Mouse (Mus musculus): Measurements from ENCODE around the gene Kif3a. TPM values are rescaled to one million over a fixed set of nuclear protein-coding genes. Genes with fewer than 3 reads are reported as not detected.
"Not testable (repeated sequence)": the region's sequence is repeated elsewhere in the genome, so short reads cannot be mapped to it uniquely, and the experiment has no call there.

Gene Kif3a
- polyA plus RNA-seq, 1 experiment from 2014 or later = 69.4 TPM

- WGBS = 74% methylated on average over 12 of the region's 12 CpGs
- no peak for DNase-seq (ENCODE audit: low spot score)
- H3K4me1 ChIP-seq = peaks cover 2% of the 10 kb centered on the region
- H3K9me3 ChIP-seq (replicated peaks) = no peaks in the 10 kb centered on the region
- H3K27me3 ChIP-seq (ENCODE audit: low read depth, poor library complexity, severe bottlenecking) = no peaks in the 10 kb centered on the region
- no peaks in the 10 kb centered on the region for H3K36me3 ChIP-seq
- H3K27ac ChIP-seq = no peak overlapping the region
- H3K4me3 ChIP-seq = no peak overlapping the region
These were observed 15.4 kb upstream of the Kif3a start for GRCm38 (mm10) chr11:53551754-53552153.

- H3K4me1 ChIP-seq; H3K9me3 ChIP-seq (replicated peaks); H3K4me3 ChIP-seq; H3K36me3 ChIP-seq; H3K27me3 ChIP-seq (ENCODE audit: low read depth, poor library complexity, severe bottlenecking); H3K27ac ChIP-seq; DNase-seq (ENCODE audit: low spot score): not testable (repeated sequence)
- WGBS = 89% methylated on average over 13 of the region's 20 CpGs
These were observed 10.7 kb upstream of the Kif3a start for GRCm38 (mm10) chr11:53556529-53556928.

- H3K36me3 ChIP-seq; H3K27me3 ChIP-seq (ENCODE audit: low read depth, poor library complexity, severe bottlenecking); H3K9me3 ChIP-seq (replicated peaks); DNase-seq (ENCODE audit: low spot score); H3K4me1 ChIP-seq; H3K27ac ChIP-seq; H3K4me3 ChIP-seq: not testable (repeated sequence)
- 78% methylated on average over 2 of the region's 3 CpGs for WGBS
These were observed 9.2 kb upstream of the Kif3a start for GRCm38 (mm10) chr11:53557992-53558391.

GRCm38 (mm10) chr11:53559980-53560379 is 7.2 kb upstream of the Kif3a start:
- H3K27me3 ChIP-seq (ENCODE audit: low read depth, poor library complexity, severe bottlenecking); H3K36me3 ChIP-seq; H3K27ac ChIP-seq; H3K4me3 ChIP-seq; DNase-seq (ENCODE audit: low spot score); H3K4me1 ChIP-seq; H3K9me3 ChIP-seq (replicated peaks): not testable (repeated sequence)
- 92% methylated on average over 2 of the region's 3 CpGs for WGBS

- Histone ChIP-seq H3K4me3 (no peak overlapping the region), H3K27ac (no peak overlapping the region), H3K4me1 (peaks cover 5% of the 10 kb centered on the region), H3K9me3 (replicated peaks) (no peaks in the 10 kb centered on the region), H3K36me3 (no peaks in the 10 kb centered on the region), H3K27me3 (ENCODE audit: low read depth, poor library complexity, severe bottlenecking) (no peaks in the 10 kb centered on the region)
- no peak for DNase-seq (ENCODE audit: low spot score)
- 84% methylated on average over 2 of the region's 2 CpGs for WGBS
These were observed 5.2 kb upstream of the Kif3a start for GRCm38 (mm10) chr11:53561986-53562385.

- Histone ChIP-seq H3K36me3 (peaks cover 6% of the 10 kb centered on the region), H3K27ac (peak overlapping the region; percentile 90), H3K4me3 (peak overlapping the region; percentile 95), H3K9me3 (replicated peaks) (no peaks in the 10 kb centered on the region), H3K4me1 (peaks cover 19% of the 10 kb centered on the region), H3K27me3 (ENCODE audit: low read depth, poor library complexity, severe bottlenecking) (no peaks in the 10 kb centered on the region)
- no peak for DNase-seq (ENCODE audit: low spot score)
- WGBS = 85% methylated on average over 4 of the region's 4 CpGs
These were observed 533 bp upstream of the Kif3a start for GRCm38 (mm10) chr11:53566646-53567045.

- over 99% methylated on average over 3 of the region's 3 CpGs for WGBS
- Histone ChIP-seq H3K27me3 (ENCODE audit: low read depth, poor library complexity, severe bottlenecking) (no peaks in the 10 kb centered on the region), H3K4me1 (no peaks in the 10 kb centered on the region), H3K27ac (no peak overlapping the region), H3K4me3 (no peak overlapping the region), H3K36me3 (peaks cover 64% of the 10 kb centered on the region), H3K9me3 (replicated peaks) (no peaks in the 10 kb centered on the region)
- no peak for DNase-seq (ENCODE audit: low spot score)
These were observed 13.4 kb downstream of the Kif3a start for GRCm38 (mm10) chr11:53580562-53580961.

DNA sequence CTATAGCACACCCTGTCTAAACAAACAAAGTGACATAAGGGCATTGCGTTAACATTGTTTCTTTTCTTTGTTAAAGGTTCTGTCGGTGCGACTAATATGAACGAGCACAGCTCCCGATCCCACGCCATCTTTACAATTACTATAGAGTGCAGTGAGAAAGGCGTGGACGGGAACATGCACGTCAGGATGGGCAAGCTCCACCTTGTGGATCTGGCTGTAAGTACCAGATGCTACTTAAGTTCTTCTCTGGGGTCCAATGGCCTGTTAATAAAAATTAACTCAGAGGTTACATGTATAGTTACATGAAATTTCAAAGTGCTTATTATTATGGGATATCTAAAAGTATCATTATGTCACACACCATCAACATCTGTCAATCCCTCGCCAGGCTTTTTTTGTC is 16.0 kb downstream of the Kif3a start:
- 85% methylated on average over 10 of the region's 10 CpGs for WGBS
- no peaks in the 10 kb centered on the region for H3K27me3 ChIP-seq (ENCODE audit: low read depth, poor library complexity, severe bottlenecking)
- no peak overlapping the region for H3K27ac ChIP-seq
- no peak overlapping the region for H3K4me3 ChIP-seq
- H3K9me3 ChIP-seq (replicated peaks) = no peaks in the 10 kb centered on the region
- 0 out of 2 replicates have a peak, but pooled peaks cover 4% of the 10 kb centered on the region for H3K4me1 ChIP-seq
- H3K36me3 ChIP-seq = peaks cover 74% of the 10 kb centered on the region
- DNase-seq (ENCODE audit: low spot score) = no peak

DNA sequence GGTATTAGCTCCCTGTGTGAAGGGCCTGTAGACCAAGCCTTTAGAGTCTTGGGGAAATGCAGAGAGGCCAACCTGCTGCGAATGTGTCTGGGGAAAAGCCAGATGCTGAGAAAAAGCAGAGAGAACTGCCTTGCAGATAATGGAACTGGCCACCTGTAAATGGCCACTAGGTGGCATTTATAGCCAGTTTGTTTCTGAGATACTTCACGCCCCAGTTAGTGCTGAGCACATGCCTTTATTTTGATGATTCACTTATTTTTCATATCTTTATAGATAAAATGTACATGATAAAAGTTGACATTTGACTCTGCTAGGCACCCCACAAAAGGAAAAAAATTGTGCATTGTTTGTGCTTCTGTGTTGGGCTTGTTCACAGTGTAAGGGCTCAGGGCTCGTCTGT is 17.7 kb downstream of the Kif3a start:
- WGBS = 75% methylated on average over 3 of the region's 3 CpGs

GRCm38 (mm10) chr11:53585510-53585909 is 18.3 kb downstream of the Kif3a start:
- Histone ChIP-seq H3K9me3 (replicated peaks) (no peaks in the 10 kb centered on the region), H3K27ac (no peak overlapping the region), H3K4me1 (0 out of 2 replicates have a peak, but pooled peaks cover 4% of the 10 kb centered on the region), H3K27me3 (ENCODE audit: low read depth, poor library complexity, severe bottlenecking) (no peaks in the 10 kb centered on the region), H3K36me3 (peaks cover 69% of the 10 kb centered on the region), H3K4me3 (no peak overlapping the region)
- no peak for DNase-seq (ENCODE audit: low spot score)
- WGBS = 94% methylated on average over 6 of the region's 6 CpGs

More for the DNA sequence above, 17.7 kb downstream of the Kif3a start:
- Histone ChIP-seq H3K27me3 (ENCODE audit: low read depth, poor library complexity, severe bottlenecking) (no peaks in the 10 kb centered on the region), H3K4me3 (no peak overlapping the region), H3K27ac (no peak overlapping the region), H3K9me3 (replicated peaks) (no peaks in the 10 kb centered on the region), H3K36me3 (peaks cover 75% of the 10 kb centered on the region), H3K4me1 (0 out of 2 replicates have a peak, but pooled peaks cover 4% of the 10 kb centered on the region)
- peak; percentile 36 for DNase-seq (ENCODE audit: low spot score)

- H3K4me3 ChIP-seq = no peak overlapping the region
- no peak for DNase-seq (ENCODE audit: low spot score)
- H3K9me3 ChIP-seq (replicated peaks) = no peaks in the 10 kb centered on the region
- H3K36me3 ChIP-seq = peaks cover 61% of the 10 kb centered on the region
- H3K4me1 ChIP-seq = 0 out of 2 replicates have a peak, but pooled peaks cover 4% of the 10 kb centered on the region
- H3K27me3 ChIP-seq (ENCODE audit: low read depth, poor library complexity, severe bottlenecking) = no peaks in the 10 kb centered on the region
- WGBS = 89% methylated on average over 8 of the region's 8 CpGs
- H3K27ac ChIP-seq = no peak overlapping the region
These were observed 21.1 kb downstream of the Kif3a start for GRCm38 (mm10) chr11:53588279-53588678.

DNA sequence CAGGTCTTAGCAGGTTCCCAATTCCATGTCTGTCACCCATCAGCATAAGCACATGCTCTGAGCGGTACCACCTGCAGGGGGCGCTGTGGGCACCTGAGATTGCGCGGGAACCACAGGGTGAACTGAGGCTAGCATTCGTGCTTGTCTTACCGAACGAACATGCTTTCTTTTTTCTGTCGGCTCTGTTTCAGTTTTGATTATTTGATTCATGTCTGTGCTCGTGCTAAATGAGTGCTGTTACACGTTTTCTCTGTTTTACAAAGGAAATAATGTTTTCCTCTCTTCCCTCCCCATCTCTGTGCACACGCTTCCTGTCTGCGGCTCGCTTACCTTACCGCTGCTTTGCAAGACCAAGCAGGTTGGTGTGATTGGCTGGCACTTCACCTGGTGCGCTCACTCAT is 23.2 kb downstream of the Kif3a start:
- Histone ChIP-seq H3K4me1 (0 out of 2 replicates have a peak, but pooled peaks cover 4% of the 10 kb centered on the region), H3K27me3 (ENCODE audit: low read depth, poor library complexity, severe bottlenecking) (no peaks in the 10 kb centered on the region), H3K4me3 (no peak overlapping the region), H3K9me3 (replicated peaks) (no peaks in the 10 kb centered on the region), H3K36me3 (peaks cover 65% of the 10 kb centered on the region), H3K27ac (no peak overlapping the region)
- peak; percentile 75 for DNase-seq (ENCODE audit: low spot score)
- WGBS = 43% methylated on average over 15 of the region's 15 CpGs

DNA sequence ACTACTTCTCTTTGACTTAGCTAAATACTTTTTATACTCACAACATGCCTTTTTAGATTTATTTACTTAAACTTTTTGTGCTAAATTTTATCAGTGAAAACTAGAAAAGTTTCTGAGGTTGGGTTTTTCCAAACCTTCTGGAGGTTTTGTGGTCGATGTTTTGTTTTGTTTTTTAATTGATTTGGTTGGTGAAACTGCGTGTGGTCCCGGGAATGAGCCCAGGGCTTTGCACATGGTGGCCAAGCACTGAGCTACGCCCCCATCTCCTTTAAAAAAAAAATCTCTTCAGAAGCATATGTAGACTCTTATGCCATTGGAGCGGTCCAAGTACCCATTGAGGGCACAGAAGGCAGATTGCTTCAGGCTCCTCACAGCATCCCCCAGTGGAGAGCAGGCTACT is 23.9 kb downstream of the Kif3a start:
- 0 out of 2 replicates have a peak, but pooled peaks cover 4% of the 10 kb centered on the region for H3K4me1 ChIP-seq
- H3K9me3 ChIP-seq (replicated peaks) = no peaks in the 10 kb centered on the region
- no peak overlapping the region for H3K27ac ChIP-seq
- 94% methylated on average over 5 of the region's 5 CpGs for WGBS
- DNase-seq (ENCODE audit: low spot score) = no peak
- peaks cover 66% of the 10 kb centered on the region for H3K36me3 ChIP-seq
- no peaks in the 10 kb centered on the region for H3K27me3 ChIP-seq (ENCODE audit: low read depth, poor library complexity, severe bottlenecking)
- H3K4me3 ChIP-seq = no peak overlapping the region

GRCm38 (mm10) chr11:53604983-53605382 is 37.8 kb downstream of the Kif3a start:
- Histone ChIP-seq H3K27me3 (ENCODE audit: low read depth, poor library complexity, severe bottlenecking) (no peaks in the 10 kb centered on the region), H3K27ac (no peak overlapping the region), H3K4me3 (no peak overlapping the region), H3K9me3 (replicated peaks) (no peaks in the 10 kb centered on the region), H3K4me1 (peaks cover 9% of the 10 kb centered on the region; the same call in 1 of the 2 replicates), H3K36me3 (peaks cover 15% of the 10 kb centered on the region)
- WGBS = 93% methylated on average over 3 of the region's 3 CpGs
- DNase-seq (ENCODE audit: low spot score) = no peak

Measured in limb, embryonic 10.5 days (tissue).